Mouse (Mus musculus): ENCODE data around the gene Fuca1. TPM values are rescaled to one million over a fixed set of nuclear protein-coding genes. Genes with fewer than 3 reads are reported as not detected.

Gene Fuca1
- polyA plus RNA-seq, 1 experiment from 2014 or later, result 214 TPM

DNA sequence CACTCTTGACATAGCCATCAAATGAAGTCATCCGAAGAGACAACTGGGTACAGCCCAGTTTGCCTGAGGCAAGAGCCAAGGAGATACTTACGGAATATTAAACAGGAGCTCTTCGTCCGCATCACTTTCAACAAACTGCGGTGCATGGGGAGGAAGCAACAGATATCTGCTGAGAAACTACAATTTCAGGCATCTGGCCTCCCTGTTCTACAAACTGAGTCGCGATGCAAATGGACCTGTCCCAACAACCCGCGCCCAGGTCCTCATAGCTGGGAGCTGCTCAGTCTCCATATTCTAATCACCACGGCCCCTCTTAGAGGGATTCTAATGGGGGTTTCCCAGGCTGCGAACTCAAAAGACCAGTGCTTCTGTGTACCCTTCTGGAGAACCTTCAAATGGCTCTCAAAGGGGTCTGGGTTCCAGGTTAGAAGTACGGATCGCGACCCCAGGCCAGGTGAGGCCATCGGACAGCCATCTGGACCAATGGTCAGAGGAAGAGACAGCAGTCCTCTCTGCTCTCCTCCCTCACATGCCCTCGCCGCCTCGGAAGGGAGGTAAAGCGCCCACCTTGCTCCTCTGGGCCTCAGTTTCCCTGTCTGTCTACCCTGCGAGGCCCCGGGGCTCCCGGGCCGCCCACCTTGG is 65.9 kb downstream of the Fuca1 start:
- peak overlapping the region; percentile 95 for H3K4me3 ChIP-seq (ENCODE audit: low read length)
- peak overlapping the region; percentile 88 for H3K4me2 ChIP-seq (ENCODE audit: low read depth, low read length)
- no peaks in the 10 kb centered on the region for H3K27me3 ChIP-seq (replicated peaks; ENCODE audit: control insufficient read depth, insufficient read depth, low read length)
- H3K27ac ChIP-seq (ENCODE audit: low read length), result peak overlapping the region; percentile 49
- peak; percentile 3; the same call in 1 of the 2 replicates for ATAC-seq
- H3K36me3 ChIP-seq (ENCODE audit: control insufficient read depth, insufficient read depth, low read length), result no peaks in the 10 kb centered on the region; the same call in 1 of the 2 replicates
- peaks cover 10% of the 10 kb centered on the region for H3K4me1 ChIP-seq (ENCODE audit: control insufficient read depth, insufficient read depth, low read length)
- 5% methylated on average over 23 of the region's 23 CpGs for WGBS
- H3K9ac ChIP-seq (ENCODE audit: low read depth, low read length), result peak overlapping the region; percentile 91
- H3K9me3 ChIP-seq (ENCODE audit: control insufficient read depth, low read length), result no peaks in the 10 kb centered on the region

DNA sequence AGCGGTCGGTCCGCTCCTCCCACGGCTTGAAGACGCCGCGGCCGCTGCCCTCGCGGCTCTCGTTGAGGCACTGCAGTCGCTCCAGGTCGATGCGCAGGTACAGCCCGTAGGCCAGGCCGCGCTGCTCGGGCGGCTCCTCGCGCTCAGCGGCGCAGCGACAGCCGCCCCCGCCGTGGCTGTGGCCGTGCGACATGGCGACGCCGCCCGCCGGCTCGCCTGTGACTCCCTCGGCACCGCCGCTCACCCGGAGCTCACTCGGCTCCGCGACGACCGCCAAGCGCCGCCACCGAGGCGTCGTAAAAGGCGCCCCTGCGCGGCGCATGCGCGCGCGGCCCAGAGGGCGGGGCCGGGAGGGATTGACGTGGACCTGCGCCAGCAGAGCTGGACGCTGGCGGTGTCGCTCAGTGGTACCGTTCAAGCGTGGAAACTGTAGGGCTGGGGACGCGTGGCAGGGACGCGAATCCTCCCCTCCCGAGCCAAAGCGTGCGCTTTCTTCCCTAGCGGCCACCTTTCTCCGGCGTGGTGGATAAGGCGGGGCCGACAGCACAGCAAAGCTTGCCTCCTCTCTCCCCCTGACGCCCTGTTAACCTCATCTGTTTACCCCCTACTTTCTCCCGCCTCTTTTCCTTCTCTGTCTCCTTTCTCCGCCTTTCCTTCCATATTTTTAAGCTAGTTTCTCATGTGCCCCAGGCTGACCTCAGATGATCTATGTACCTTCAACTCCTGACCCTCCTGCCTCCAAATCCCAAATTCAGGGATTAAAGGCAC is 66.6 kb downstream of the Fuca1 start, which contains the start of gene Pithd1:
Gene Pithd1, minus strand, starts transcription at position 322 of the 768 bp plus-strand sequence.
- Histone ChIP-seq H3K27me3 (replicated peaks; ENCODE audit: control insufficient read depth, insufficient read depth, low read length) (no peaks in the 10 kb centered on the region), H3K27ac (ENCODE audit: low read length) (peak within 1 kb of the TSS; percentile 84), H3K4me2 (ENCODE audit: low read depth, low read length) (peak within 1 kb of the TSS; percentile 88), H3K4me3 (ENCODE audit: low read length) (peak within 1 kb of the TSS; percentile 95), H3K9ac (ENCODE audit: low read depth, low read length) (peak within 1 kb of the TSS; percentile 91), H3K9me3 (ENCODE audit: control insufficient read depth, low read length) (peaks cover 4% of the 10 kb centered on the region; the same call in 1 of the 2 replicates), H3K36me3 (ENCODE audit: control insufficient read depth, insufficient read depth, low read length) (no peaks in the 10 kb centered on the region; the same call in 1 of the 2 replicates), H3K4me1 (ENCODE audit: control insufficient read depth, insufficient read depth, low read length) (peaks cover 10% of the 10 kb centered on the region)
- WGBS, result under 1% methylated on average over 81 of the region's 81 CpGs
- ATAC-seq, result peak; percentile 92

DNA sequence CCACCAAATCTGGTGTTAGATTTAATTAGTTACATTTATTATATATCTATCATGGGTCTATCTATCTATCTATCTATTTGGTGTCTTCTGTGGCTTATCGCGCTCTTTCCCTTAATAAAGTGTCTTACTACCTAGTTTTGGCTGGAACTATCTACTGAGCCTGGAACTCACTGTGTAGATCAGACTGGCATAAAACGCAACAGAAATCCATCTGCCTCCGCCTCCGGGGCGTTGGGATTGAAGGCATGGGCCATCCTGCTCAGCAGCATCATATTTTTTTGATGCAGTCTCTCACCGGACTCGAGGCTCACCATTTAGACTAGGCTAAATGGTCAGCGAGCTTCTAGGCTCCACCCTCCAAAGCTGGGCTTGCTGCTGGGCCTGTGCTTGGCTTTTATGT is 67.2 kb downstream of the Fuca1 start:
- Histone ChIP-seq H3K4me2 (ENCODE audit: low read depth, low read length) (peak overlapping the region; percentile 88), H3K9ac (ENCODE audit: low read depth, low read length) (peak overlapping the region; percentile 91), H3K4me3 (ENCODE audit: low read length) (peak overlapping the region; percentile 95), H3K27me3 (replicated peaks; ENCODE audit: control insufficient read depth, insufficient read depth, low read length) (no peaks in the 10 kb centered on the region), H3K27ac (ENCODE audit: low read length) (peak overlapping the region; percentile 84), H3K36me3 (ENCODE audit: control insufficient read depth, insufficient read depth, low read length) (no peaks in the 10 kb centered on the region; the same call in 1 of the 2 replicates), H3K9me3 (ENCODE audit: control insufficient read depth, low read length) (peaks cover 4% of the 10 kb centered on the region; the same call in 1 of the 2 replicates), H3K4me1 (ENCODE audit: control insufficient read depth, insufficient read depth, low read length) (peaks cover 10% of the 10 kb centered on the region)
- ATAC-seq, result no peak
- 67% methylated on average over 9 of the region's 9 CpGs for WGBS

Other genes with a start within 250 kb of the Fuca1 start
- 4.3 and 5.2 TPM in 2 replicates for gene Ifnlr1, start 234.4 kb upstream of the Fuca1 start, polyA plus RNA-seq (2015; fragmentation: Nextera tagmentation; extraction: Ambion mirVana)
- gene Il22ra1, start 192.6 kb upstream of the Fuca1 start, polyA plus RNA-seq (2015; fragmentation: Nextera tagmentation; extraction: Ambion mirVana), result 6.6 and 7.9 TPM in 2 replicates
- gene Myom3, start 161.0 kb upstream of the Fuca1 start, polyA plus RNA-seq (2015; fragmentation: Nextera tagmentation; extraction: Ambion mirVana), result 0.88 and 1.1 TPM in 2 replicates
- gene Srsf10, start 65.0 kb upstream of the Fuca1 start, polyA plus RNA-seq (2015; fragmentation: Nextera tagmentation; extraction: Ambion mirVana), result 146 and 157 TPM in 2 replicates
- 165 and 171 TPM in 2 replicates for gene Pnrc2, start 46.9 kb upstream of the Fuca1 start, polyA plus RNA-seq (2015; fragmentation: Nextera tagmentation; extraction: Ambion mirVana)
- 0.43 and 0.66 TPM in 2 replicates for gene Cnr2, start 25.3 kb upstream of the Fuca1 start, polyA plus RNA-seq (2015; fragmentation: Nextera tagmentation; extraction: Ambion mirVana)
- 147 and 165 TPM in 2 replicates for gene Hmgcl, start 25.7 kb downstream of the Fuca1 start, polyA plus RNA-seq (2015; fragmentation: Nextera tagmentation; extraction: Ambion mirVana)
- gene Gale, start 43.0 kb downstream of the Fuca1 start, polyA plus RNA-seq (2015; fragmentation: Nextera tagmentation; extraction: Ambion mirVana), result 127 and 130 TPM in 2 replicates
- 111 and 115 TPM in 2 replicates for gene Lypla2, start 51.9 kb downstream of the Fuca1 start, polyA plus RNA-seq (2015; fragmentation: Nextera tagmentation; extraction: Ambion mirVana)
- gene Pithd1, start 66.5 kb downstream of the Fuca1 start, polyA plus RNA-seq (2015; fragmentation: Nextera tagmentation; extraction: Ambion mirVana), result 41.3 and 47.2 TPM in 2 replicates
- gene Eloa, start 101.0 kb downstream of the Fuca1 start, polyA plus RNA-seq (2015; fragmentation: Nextera tagmentation; extraction: Ambion mirVana), result 34.8 and 35.6 TPM in 2 replicates
- 407 and 467 TPM in 2 replicates for gene Rpl11, start 132.7 kb downstream of the Fuca1 start, polyA plus RNA-seq (2015; fragmentation: Nextera tagmentation; extraction: Ambion mirVana)
- gene Id3, start 222.8 kb downstream of the Fuca1 start, polyA plus RNA-seq (2015; fragmentation: Nextera tagmentation; extraction: Ambion mirVana), result 232 and 245 TPM in 2 replicates